Mouse (Mus musculus): ENCODE data around the gene Vav2.

Vav2 gene

DNA sequence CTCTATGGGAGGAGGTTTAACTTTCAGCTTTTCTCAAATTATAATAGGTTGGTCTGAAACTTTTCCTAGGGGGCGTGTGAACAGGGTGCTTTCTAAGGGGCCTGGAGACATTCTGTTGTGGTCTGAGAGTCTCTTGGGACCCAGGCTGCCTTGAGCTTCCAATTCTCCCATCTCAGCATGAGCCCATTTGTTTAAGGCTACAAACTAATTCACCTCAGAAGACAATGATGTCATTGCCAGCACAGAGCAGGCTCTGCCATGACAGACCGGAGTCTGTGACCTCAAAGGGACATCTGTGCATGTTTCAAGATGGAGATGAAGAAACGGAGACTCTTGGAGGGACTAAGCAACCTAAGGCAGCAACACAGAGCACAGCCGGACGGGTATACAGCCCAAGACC, 112.6 kb downstream of the Vav2 start:
- DNase-seq, result no peak

DNA sequence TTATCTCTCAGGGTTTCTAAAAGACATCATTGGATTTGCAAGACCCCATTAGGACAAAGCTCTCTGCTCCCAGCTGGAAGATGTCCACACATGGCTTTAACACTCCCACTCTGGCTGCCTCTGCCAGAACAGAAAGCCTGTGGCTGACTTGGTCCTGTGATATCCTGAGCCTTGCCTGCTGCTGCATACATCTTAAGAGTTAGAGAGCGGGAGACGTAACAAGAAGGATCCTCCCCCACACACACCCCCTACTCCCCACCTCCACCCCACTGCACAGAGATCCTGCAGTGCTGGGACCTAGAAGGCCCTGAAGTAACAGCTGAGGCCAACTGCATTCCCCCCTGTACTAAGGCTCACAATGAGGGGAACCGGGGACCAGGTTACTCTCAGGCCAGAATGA, 114.3 kb downstream of the Vav2 start:
- no peak for DNase-seq

DNA sequence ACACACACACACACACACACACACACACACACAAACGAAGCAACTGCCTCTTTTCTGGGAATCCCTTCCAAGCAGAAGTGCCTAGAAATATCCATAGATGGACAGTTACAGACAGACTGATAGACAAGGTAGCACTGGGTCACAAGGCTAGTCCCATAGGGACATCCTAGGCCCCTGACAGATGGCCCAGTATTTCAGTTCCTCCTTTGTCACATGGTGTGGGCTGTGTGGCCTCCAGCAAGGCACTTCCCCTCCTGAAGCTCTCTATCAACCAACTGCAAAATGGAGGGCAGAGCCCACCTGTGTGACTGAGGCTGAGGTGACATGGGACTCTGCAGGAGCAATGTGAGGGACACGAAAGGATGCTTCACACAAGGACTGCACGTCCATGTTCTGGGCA, 115.2 kb downstream of the Vav2 start:
- DNase-seq, result no peak

DNA sequence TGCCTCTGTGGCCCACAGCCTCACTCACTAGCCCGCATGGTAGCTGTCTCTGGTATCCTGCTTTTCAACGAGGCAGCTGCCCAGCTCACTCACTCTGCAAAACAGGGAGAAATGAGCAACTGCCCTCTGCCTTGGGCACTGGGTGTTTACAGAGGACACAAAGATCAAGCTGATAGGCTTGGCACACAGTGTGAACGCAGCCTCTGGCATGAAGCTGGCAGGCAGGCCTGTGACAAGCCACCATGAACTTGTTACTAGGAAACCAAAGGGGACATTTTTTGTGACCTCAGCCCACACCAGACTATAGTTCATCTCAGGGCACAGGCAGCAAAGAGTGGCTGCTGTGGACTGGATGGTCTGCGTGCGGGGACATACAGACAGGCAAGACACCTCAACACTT, 115.9 kb downstream of the Vav2 start:
- no peak for DNase-seq

DNA sequence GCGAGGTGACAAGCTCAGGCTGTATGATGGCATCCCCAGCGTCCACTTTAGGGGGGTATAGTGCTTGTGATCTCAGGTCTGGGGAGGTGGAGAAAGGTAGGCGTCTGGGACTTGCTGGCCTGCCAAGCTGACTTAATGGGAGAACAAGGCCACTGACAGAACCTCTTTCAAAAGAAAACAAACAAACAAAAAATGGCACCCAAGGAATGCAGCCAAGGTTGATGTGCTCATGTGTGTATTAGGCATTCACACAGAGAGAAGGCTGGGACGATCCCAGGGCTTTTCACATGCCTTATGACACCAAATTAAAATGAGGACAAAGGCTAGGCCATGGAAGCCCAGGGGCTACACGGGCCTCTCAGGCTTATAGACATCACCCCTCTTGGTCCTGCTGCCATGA, 116.6 kb downstream of the Vav2 start:
- DNase-seq, result no peak

DNA sequence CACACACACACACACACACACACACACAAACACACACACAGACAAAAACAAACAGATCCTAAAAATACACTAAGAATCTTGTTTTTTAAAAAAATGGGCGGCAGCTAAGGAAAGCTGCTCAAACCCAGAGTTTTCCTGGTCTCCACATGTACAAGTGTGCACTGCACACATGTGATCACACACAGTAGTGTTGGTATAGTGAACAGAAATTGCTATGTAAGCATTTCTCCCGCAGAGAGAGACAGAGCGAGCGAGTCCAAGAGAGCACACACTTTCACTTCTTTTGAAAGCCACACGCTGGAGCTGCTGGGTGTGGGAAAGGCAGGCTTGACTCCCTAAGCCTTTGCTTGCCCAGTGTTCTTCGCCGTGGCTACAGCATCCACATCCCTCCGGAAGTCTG, 120.2 kb downstream of the Vav2 start:
- no peak for DNase-seq

DNA sequence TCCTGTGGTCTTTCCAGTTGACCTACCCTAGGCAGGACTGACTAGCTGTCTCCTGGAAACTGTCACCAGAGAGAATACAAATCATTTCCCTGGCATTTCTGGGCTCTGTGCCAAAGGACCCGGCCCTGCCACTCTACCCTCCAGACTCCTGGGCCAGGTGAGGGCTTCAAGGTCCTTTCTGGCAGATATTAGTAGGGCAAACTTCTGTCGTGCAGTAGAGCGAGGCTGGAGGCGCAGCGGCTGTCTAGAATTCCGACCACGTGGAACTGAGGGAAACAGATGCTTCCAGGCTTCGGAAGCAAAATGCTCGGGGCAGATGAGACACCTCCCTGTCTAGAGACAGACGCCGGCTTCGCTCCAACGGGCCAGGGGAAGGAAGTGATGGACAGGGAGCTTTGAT, 122.1 kb downstream of the Vav2 start:
- no peak for DNase-seq

DNA sequence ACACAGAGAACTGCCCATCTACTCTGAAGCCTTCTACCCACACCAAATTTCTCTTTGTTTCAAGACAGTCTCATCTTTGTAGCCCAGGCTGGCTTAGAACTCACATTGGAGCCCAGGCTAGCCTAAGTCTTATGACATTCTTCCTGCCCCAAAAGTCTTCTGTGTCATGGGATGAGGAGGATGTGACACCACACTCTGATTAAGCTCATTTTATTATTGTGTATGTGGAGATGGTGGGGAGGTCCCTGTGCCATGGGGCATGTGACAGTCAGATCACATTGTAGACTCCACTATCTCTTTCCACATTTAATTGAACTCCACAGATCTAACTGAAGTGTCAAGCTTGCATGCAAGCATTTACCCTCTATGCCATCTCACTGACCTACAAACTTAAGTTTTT, 122.8 kb downstream of the Vav2 start:
- no peak for DNase-seq

DNA sequence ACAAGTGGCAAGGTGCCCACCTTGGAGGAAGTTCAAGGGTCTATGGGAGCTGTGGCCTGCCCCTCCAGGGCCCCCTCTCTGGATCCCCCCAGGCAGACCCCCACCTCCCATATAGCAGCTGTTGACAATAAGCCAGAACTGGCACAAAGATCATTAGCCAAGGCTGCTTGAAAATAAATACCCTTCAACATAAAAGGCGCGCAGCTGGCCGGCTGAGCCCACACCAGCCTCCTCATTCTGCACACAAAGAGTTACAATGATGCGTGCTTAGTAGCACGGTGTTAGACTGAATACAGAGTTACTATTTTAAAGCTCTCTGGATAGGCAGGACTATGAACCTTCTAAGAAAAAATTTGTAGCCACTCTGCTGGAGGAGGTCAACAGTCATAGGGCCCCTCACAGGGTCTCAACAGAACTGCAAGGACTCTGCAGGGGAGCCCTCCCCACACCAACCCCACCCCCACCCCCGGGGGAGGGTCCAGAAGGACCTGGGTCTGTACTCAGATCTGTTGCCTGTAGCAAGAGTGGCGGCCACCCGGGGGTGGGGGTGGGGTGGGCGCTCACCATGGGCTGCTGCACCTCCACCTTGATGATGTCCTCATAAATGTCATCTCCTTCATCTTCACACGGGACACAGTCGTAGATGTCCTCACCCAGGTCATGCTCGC, 125.3 kb downstream of the Vav2 start:
- no peak for DNase-seq

DNA sequence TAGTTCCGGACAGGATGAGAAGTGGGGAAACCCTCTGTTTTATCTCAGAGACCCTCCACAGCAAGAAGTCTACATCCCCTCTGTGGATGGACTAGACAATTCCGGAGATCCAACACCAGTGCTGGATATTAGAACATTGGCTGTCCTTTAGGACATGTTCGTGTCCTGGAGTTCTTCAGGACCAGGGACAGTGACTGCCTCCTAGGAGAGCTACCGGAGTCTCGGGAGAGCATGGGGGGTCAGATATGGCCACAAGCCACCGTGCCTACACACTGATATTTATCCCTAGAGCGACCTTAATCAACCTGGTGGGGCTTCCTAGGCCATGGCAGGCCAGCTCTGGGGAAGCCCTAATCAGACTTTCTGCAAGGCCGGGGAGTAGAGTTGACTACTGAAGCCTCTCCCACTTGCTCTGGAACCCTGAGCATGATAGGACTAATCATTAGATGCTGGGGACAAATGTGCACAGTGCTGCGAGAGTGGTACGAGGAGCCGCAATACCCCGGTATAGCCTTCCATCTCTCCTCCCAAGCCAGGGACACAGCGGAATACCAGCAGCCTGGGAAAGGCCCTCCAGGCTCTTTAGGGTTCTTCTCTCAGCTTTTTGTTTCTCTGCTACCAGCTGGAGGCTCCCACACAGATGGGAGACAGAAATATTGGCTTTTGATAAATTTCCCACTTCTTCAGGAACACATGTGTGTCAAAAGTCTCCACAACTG, 125.9 kb downstream of the Vav2 start:
- no peak for DNase-seq

DNA sequence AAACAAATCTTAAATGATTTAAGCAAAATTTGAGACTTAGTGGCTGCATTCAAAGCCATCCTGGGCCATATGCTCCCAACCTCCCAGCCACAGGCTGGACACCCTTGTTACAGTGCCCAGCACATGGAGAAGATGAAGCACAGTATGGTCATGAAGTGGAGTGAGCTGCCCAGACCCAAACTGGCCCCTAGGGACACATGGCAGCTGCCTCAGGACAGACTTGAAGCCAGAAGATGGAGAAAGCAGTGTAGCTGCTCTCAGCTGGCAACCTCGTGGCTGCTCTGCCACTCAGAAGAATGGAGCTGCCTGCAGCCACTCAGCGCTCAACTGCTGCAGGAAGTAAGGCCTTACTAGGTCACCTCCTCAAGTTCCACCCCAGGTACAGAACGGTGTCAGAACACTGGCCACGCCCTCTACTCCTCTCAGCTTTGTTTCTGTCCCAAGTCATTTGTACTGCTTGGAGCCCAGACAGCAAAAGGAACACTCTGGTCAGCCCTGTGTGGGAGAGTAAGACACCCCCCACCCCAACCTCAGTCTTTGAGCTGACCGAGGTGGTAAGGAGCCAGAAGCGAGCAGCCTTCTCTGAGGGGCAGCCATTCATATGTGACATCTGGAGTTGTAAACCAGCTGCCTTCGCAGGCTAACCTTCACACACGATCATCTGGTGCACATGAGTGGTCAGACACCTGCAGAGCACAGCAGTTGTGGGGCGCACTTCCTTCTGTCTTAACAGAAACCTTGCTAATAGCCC, 130.0 kb downstream of the Vav2 start:
- no peak for DNase-seq

DNA sequence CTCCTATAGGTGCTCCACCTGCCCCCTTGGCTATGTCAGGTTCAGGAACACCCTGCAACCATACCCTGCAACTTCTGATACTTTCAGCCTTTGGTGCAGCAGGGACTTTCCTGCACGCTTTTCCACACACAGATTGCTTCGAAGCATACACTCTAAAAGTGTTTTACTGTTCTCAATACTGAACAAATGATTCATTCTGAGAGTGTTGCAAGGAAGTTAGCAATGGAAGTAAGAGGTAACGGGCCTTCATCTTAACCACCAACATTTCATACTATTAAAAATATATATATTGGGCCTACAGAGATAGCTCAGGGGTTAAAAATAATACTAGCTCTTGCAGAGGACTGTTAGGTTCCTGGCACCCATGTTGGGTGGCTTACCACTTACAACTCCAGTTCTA, 132.1 kb downstream of the Vav2 start:
- DNase-seq, result no peak

DNA sequence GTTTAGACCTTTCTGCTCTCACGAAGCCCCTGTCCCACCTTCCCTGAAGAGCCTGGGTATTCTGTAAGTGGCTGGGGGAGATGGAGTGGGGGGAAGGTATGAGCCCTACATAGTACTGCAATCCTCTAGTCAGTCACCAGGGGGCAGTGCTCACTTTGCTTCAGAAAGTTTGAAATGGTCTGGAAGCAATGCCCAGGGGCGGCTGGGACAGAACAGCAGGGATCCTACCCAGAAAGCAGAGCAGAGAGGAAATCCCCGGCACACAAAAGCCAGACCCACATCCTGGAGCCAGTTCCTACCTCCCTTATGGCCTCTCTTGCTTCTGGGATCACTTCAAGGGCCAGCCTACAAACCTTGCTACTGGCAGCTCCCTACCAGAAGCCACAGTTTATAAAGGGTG, 137.8 kb downstream of the Vav2 start:
- DNase-seq, result peak; percentile 73

DNA sequence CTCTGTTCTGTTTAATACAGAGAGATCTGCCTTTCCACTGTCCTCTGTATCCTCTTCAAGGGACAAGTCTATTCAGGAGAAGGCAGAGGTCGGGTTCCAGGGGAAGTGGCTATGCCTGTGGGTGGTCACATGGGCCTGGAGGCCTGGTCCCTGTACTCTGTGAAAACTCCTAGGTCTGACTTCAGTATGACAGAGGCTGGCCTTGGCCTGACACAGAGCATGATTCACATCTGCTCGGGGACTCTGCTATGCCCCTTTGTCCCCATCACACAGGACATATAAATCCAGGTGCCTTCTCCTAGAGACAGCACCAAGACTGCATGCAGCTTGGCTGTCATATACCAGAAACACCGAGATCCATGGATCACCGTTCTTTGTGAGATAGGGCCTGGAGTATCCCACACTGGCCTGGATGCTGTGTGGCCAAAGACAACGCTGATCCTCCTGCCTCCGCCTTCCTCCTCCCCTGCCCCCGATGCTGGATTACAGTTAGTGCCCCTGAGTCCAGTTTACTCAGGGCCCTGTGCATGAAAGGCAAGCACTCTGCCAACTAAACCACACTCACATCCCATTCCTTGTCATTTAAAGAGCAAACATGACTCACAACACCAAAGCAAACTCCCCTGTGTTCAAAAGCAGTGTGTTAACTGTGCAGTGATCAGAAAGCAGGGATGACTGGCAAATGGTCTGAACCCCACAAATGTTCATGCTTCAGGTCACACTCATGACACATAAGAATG, 139.7 kb downstream of the Vav2 start:
- DNase-seq, result no peak

DNA sequence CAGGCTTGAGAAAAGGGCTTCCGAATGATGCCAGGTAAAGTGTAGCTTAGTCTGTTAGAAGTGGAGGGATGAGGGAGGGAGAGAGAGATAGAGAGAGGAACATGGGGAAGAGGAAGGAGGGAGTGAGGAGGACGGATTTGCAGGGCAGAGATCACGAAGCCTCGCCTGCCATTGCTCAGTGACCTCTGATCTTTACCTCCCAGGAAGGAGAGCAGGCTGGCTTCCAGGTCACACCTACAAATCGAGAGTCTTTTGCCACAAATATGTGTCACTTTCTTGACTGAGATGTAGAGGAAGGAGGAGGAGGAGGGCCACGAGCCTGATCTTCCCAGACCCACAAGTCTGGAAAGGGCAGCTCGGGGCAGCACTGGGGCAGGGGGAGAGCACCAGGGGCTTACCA, 142.4 kb downstream of the Vav2 start:
- DNase-seq, result no peak

DNA sequence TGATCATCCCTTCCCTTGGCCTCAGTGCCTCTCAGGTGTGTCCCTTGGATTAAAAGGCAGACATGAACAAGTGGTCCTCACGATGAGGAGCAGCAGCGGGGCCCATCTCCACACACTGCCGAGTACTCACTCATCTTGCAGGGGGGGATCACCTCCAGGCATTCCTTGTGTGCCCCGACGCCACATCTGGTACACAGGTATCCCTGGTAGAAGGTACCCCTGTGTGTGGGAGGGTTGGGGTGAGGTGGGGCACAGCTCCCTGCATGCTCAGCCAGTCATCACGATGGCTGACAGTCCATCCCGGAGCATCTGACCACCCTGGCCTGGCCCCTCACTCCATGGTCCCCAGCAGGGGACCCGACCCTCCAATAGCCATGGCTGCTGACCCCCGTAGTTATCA, 145.1 kb downstream of the Vav2 start:
- no peak for DNase-seq

DNA sequence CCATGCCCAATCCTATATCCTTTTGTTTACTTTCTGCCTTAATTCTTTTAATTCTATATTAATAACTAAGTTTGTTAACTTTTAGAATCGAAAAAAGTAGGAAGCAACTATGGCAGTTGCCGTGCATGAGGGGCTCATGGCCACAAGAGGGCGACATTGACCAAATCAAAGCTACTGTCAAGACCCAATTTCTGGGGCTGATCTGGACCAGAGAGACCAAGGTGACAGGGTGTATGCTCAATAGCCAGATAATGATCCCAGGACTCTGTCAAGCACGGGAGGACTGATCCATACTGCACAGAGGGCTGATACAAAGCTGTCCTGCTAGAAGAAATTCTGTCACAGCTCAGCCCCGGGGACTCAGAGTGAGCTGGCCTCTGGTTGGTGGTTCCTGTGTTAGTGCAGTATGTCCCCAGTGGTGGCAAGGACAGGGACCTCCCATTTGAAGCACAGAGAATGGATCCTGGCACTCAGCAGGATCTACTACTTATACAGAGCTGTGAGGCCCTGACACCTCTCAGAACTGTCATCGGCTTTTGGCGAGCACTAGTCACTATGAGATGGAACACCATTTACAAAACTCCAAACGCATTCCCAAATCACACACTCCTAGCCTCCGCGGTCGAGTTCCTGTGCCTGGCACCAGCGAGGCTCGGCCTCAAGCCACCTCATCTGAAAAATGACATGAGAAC, 145.8 kb downstream of the Vav2 start:
- peak; percentile 63 for DNase-seq

DNA sequence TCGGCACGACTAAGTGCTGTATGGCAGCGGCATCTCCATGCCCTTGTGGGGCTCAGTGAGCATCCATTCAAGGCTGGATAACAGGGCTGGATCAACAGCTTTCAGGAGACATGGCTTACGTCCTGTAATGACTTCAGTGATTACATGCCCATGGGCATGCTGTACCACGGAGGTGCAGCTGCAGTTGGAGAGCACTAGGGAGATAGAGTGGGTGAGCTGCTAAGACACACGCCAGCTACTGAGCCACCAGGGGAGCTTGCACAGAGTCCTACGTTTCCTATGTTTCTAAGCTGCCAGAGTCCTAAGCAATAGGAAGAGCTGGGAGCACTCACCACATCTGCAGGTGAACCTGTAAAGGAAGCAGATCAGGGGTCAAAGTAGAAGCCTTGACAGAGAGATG, 148.0 kb downstream of the Vav2 start:
- no peak for DNase-seq

DNA sequence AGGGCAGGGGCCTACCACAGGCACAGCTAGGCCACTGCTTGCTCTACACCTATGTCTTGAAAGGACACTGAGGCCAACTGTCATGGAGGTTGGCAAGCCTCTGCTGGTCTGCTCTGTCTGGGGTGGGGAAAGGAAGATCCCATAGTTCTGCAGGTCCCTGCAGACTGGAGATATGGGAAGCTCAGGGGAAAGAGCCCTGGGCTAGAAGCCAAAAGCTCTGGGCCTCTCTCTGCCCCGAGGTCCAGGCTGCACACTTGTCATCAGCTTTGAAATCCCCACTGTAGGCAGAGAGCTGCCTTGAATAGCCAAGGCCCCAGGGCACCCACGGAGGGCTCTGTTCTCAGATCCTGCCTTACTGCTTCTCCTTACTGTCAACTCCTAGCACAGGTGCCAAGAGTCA, 158.5 kb downstream of the Vav2 start:
- no peak for DNase-seq

DNA sequence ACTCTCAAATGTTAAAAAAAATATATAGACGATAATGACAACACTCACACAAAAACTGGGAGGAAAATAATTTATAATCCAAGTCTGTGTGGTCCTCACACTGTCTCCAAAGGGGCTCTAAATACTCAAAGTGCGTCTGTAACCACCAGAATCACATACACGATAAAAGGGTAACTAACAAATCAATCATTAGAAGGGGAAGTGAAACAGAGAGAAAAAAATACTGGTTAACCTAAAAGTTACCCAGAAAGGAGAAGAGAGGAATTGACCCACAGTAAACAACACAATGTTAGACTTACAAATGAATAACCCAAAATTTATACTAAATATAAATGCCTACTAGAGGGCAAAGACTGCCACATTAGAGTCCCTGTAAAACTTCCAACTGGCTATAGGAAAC, 161.0 kb downstream of the Vav2 start:
- DNase-seq, result no peak

DNA sequence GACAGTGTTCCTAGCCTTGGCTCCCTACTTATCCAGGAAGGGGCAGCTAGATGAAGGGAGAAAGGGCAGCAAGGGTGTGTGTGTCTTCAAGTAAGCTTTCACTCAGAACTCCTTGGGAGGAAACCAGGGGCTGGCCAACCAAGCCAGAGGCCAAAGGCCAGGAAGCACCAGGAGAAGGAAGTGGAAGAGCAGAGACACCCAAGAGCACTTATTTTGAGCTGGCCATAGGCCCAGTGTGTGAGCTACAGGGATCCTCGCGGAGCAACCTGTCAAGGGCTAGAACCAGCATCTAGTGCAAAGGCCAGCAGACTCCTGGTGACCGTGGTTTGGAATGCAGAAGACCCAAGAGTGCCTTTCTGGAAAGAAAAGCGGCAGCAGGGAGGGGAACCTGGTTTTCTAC, 163.8 kb downstream of the Vav2 start:
- no peak for DNase-seq

DNA sequence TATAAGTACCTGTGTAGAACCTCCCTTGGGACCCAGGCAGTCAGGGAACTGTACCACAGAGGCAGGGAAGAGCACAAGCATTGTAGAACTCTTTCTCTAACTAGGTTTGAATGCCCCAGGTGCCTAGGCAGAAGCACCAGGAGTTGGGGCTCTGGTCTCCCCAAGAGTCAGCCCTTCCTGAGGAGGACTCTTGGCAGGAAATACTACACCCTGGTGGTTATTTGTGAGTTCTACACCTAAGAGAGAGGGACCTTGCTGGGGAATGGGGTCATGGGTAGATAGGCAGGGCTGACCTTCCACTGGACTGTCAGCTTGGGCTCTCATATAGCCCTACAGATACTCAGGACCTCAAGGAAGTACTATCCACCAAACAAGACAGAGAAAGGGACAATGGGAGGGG, 175.4 kb downstream of the Vav2 start:
- no peak for DNase-seq

DNA sequence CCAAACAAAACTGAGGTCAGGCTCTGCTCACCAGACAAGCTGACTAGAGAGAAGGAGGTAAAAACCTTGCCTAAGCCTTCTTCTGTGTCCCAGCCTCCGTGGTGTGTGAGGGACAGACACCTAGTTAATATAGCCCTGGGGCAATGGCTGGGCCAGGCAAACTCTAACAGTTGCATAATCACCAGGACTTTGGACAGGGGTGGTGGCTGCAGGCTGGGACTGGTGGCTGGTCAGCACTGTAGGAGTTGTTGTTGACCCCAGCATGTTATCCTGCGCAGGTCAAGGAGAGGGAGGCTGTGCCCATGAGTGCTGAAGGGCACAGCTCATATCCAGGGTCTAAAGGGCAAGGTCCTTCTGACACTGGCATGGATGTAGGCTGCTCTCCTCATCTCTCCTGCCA, 178.6 kb downstream of the Vav2 start, which contains the start of gene Sardh:
TSS of gene Sardh (minus strand) at position 127 of the 400 bp plus-strand sequence.
- no peak for DNase-seq
